Mouse (Mus musculus): ENCODE measurements around the gene C1qtnf9. TPM values are rescaled to one million over a fixed set of nuclear protein-coding genes. Genes with fewer than 3 reads are reported as not detected.

C1qtnf9 gene
- total RNA-seq, 4 experiments from 2014 or later: 0.20 to 0.34 (median 0.23) TPM; not detected in 1

DNA sequence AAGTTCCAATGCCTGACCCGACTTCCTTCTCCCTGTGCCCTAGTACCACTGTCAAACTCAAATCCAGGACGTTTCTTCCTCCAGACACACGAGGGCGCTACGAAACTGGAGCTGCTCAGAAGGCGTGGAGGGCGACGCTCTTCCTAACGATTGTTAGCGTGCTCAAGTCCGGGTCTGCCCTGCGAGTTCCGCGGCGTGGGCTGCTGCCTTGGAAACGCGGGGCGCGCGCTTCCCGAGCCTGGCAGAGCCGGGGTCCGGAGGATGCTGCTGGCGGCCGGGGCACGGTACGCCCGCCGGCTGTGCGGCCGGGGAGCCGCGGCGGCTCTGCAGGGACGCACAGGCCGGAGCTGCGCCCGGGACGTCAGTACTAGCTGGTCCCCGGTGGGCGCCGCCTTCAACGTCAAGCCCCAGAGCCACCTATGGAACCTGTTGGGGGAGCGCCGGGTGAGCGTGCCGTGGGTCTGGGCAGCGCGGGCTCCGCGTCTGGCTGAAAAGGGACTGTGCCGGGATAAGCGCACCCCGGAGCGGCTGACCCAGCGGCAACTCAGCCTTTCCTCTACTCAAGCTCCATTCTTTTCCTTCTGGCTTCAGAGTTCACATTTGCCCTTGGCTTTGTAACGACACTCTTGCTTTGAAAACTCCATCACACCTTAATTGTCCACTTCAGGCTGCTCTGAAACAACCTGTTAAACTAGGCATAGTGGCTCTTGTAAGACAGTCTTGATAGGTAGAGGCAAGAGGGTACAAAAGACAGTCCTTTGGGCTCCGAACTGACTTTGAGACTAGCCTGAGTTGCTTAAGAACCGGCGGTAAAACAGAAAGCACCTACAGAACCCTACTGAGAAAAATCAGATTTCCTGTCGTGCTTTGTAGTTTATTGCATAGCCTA lies 16.7 kb downstream of the C1qtnf9 start, which contains the start of gene Mipep:
Mipep (plus strand) TSS at position 147 of the 889 bp plus-strand sequence.
- peak; percentile 67 to 81 for DNase-seq (ENCODE audit: low spot score in 2 of 2)

DNA sequence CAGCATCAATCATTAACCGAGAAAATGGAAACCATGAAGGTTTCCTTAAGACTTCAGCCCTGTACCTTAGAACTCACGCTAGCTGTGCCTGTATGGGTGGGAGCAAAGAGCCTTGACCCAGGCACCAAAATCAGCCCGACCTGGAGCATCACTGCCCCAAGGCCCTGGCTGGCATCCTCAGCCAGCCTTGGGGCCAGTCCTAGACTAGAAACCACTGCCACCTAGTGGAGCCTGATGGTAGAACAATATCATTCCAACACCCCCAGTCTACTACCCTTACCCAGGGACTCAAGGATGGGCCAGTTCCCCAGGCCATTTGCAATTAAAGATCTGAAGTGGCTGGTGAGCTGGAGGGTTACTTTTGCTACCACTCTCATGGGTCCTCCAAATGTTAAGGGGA lies 22.2 kb downstream of the C1qtnf9 start:
- peak in 1 of 2 experiments; percentile 21 for DNase-seq (ENCODE audit: low spot score in 2 of 2)

DNA sequence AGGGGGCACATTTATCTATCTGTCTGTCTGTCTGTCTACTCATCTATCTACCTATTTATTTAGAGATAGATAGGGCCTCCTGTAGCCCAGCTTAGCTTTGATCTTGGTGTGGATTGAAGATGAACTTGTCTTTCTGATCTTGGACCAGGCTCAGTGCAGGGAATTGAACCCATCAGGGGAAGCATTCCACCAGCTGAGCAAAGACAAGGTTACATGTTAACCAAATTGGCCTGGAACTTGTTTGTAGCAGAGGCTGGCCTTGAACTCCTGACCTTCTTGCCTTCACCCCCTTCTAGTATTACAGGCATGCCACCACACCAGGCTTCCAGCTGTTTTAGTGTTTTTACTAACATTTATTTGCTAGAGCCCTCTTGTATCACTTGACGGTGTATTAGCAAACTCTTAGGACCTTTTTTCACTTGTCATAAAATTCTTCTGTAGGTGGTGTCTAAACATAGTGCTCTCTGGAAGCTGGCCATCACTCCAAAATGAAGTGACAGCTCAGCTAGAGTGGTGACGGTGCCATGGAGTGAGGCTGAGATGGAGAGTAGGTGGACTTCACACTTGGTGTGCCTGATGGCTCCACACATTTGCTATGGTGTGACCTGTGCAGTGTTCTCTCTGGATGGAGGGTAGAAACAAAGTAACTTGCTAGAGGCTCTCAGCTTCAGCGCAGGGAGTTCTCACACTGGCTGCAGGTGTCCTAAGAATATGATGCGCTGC lies 28.8 kb downstream of the C1qtnf9 start:
- no peak for DNase-seq (ENCODE audit: low spot score in 2 of 2)

DNA sequence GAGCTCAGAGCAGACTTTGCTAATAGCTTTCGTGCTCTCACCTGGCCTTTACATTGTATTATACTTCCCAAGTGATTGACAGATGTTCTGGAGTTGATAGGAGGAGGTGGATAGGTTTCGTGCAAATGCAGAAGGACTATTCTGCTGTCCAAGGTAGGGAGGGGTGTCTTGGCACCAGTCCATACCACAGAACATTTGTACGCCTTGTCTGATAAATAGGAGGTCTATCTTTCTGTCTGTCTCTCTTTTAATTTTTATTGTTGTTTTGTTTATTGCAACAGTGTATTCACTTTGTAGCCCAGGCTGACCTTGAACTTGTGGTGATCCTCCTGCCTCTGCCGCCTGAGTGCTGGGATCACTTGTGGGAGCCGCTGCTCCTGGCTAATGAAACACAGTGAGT lies 29.7 kb downstream of the C1qtnf9 start:
- DNase-seq (ENCODE audit: low spot score in 2 of 2): no peak

DNA sequence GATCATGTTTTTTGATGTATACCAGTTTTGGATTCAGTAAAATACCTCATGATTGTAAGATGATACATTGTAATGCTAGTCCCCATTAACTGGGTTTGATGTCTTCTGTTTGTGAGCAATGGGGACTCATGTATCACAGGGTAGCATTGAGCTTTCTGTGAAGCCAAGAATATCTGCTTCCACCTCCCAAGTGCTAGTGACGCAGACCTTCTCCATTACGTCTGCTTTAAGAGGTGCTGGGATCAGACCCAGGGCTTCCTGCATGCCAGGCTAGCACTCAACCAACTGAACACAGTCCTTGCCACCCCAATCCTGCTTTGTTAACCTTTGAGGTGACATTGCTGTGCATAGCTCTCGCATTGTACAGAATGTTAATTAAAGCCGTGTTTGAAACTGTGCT lies 30.8 kb downstream of the C1qtnf9 start:
- no peak for DNase-seq (ENCODE audit: low spot score in 2 of 2)

DNA sequence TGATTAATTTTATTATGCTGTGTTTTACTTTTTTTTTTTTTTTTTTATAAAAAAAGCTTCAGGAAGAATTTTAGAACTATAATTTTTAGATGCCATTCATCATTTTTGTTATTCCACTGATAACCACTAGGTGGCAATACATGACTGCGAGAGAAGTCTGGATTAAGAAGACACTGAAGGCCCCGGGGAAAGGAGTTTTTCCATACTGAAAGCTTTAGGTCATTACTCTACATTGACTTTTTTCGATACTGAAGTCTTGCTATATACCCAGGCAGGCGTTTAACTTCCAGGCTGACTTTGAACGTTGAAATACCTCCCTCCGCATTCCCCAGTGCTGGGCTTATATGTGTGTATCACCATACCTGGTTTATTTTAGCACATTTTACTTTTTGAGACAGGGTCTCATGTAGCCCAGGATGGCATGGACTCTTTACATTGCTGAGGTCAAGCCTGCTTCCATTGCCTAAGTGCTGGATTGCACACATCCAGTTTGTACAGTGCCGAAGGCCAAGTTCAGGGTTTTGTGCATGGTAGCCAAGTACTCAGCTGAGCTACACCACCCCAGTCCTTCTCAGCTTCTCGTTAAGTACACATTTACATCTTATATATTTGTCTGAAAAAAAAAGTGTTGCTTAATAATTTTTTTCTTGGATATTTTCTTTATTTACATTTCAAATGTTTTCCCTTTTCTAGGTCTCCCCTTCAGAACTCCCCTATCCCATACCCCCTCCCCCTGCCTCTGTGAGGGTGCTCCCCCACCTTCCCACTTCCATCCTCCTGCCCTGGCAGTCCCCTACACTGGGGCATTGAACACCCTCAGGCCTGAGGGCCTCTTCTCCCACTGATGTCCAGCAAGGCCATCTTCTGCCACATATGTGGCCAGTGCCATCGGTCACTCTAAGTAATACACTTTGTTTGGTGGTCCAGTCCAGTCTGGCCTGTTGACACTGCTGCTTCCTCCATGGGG lies 32.1 kb downstream of the C1qtnf9 start:
- no peak for DNase-seq (ENCODE audit: low spot score in 2 of 2)

DNA sequence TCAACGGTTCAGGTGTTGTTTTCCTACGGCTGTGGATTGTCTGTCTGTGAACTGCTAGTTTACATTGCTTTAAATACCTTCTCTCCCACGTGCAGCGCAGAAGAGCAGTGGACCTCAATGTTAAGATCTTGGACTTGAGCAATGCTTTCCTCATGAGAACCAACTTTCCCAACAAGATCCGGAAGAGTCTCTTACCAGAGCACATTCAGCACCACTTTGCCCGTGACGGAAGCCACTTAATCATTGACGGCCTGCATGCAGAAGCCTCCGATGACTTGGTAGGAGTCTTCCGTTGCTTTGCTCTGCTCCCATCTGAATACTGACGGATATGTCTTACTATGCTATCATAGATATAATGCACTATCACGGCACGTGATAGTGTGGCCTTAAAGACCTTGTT lies 34.1 kb downstream of the C1qtnf9 start:
- no peak for DNase-seq (ENCODE audit: low spot score in 2 of 2)

DNA sequence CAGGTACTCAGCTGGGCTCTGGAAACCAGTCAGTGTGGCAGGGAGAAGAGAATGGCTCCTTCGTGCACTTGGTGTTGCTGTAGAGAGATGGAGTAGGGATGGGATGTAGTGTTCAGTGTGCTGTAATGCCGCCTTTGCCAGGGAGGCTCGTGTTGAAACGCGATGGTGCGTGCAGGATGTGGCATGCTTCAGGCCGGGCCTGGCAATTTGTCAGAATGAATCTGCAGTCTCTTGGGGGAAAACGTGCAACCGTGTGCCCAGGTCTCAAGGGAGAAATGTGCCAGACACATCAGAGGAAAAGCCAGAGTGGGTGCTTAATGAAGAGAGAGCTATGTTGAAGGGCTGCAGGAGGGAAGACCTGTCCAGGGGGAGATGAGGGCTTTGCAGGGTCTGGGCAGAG lies 37.0 kb downstream of the C1qtnf9 start:
- DNase-seq (ENCODE audit: low spot score in 2 of 2): no peak

DNA sequence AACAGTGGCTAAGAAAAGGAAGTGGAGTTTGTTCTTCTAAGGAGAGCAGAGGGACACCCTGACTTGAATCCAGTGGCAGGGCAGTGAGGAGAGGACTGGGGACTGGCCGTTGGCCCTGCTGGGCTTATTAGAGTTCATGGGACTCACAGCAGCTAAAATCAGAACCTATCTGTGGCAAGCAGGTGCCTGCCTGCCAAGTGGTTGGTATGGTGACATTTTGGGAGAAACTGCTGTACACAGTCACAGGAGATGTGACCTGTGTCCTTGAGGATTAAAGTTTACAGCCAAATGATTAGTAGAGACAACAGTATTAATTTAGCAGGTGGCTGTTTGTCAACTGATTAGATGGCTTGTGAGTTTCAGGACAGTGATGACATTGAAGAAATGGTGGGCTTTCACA lies 37.9 kb downstream of the C1qtnf9 start:
- no peak for DNase-seq (ENCODE audit: low spot score in 2 of 2)

DNA sequence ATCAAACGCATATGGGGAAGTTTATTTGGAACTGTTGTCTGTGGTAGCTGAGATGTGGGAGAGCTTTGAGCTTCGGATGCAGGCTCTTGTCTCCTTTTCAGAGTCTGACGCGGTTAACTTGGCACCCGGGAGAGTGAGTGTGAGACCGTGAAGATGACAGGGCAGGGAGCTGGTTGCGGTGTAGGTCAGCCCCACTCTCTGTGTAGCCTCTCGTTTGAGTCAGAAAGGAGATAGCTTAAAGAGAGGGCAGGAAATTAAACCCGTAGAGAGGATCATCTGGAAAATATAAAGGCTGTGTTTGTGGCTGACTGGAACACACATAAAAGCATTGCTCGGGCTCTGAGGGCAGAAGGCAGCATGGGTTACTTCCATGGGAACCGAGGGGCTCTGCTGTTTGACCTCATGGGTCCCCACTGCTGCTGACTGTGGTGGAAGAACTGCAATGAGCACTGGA lies 39.0 kb downstream of the C1qtnf9 start:
- DNase-seq (ENCODE audit: low spot score in 2 of 2): no peak

DNA sequence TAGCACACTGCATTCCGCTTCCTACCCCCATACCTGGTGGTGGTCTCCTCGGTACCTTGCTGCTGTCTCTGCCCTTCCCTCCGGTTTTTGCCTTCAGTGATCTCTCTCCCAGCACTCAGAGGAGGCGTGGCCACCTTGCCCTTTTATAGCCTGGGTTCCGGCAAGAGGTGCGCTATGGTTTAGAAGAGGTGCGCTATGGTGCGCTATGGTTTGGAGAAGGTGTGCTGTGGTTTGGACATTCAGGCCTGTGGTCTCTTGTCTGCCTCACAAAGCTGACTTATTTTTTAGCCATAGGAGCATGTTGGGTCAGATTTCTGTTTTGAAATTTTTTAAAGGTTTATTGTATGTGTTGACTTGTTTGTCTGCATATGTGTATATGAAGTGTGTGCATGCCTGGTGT lies 41.9 kb downstream of the C1qtnf9 start:
- no peak for DNase-seq (ENCODE audit: low spot score in 2 of 2)

DNA sequence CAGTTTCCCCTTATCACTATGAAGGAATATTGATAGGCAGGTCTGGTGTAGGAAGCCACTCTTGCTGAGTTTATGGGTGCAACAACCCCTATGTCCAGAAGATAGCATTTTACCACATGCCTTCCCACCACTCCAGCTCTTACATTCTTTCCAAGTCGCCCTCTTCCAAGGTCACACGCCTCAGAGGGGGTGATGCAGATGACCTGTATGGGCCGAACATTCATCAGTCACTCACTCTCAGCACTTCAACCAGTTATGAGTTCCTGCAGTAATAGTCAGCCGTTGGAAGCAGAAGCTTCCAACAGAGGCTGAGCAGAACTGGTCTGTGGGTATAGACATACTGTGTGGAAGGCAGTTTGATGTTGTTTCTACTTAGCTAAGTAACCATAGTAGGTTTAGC lies 43.6 kb downstream of the C1qtnf9 start:
- DNase-seq (ENCODE audit: low spot score in 2 of 2): no peak

DNA sequence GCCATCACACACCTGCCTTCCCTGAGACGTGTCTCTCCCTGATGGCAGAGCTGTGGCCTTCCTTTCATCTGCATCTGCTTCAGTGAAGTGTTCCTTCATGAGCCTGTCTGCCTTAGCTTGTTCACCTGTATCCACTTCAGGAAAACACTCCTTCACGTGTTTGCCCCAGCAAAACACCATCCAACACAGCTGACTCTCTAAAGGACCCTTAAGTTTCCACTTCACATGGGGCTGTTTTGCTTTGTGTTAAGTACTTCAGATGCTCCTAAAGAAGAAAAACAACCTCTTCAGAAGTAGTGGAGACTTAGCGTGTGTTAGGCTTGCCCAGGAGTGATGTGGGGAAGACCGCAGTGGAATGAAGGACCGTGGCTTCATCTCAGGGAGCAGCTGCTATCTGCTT lies 47.2 kb downstream of the C1qtnf9 start:
- DNase-seq (ENCODE audit: low spot score in 2 of 2): no peak

DNA sequence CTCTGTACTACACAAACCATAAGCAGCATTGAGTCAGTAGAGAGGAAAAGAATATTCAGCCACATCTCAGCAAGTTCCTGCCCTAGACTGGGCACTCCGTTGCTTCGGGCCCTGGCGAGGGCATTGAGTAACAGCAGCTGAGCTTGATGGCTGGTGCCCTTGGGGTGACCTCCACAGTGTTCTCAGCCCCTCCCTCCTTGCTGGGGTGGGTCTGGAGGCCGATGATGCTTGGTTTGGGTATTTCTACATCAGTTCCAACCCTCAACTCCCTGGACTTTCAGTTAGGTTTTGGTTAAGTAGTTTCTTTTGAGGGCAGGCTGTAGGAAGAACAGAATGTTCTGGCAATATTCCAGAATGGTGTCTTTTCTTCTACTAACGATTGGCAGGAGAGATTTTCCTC lies 50.1 kb downstream of the C1qtnf9 start:
- DNase-seq (ENCODE audit: low spot score in 2 of 2): no peak

DNA sequence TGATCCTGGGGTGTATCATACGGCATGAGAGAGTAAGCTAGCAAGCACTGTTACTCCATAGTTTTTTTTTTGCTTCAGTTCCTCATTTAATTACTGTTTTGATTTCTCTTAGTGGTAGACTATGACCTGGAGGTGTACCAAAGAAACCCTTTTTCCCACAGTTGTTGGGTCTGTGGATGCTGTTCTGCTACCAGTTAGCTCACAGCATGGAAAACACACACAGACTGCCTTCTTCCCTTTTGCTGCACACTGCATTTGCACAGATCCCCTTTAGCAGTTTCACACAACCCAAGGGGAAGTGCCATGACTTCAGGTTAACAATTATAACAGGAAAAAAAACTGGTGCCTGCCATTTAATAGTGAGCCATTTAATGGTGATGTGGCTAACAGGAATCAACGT lies 62.2 kb downstream of the C1qtnf9 start:
- DNase-seq (ENCODE audit: low spot score in 2 of 2): no peak

Other genes with a start within 250 kb of the C1qtnf9 start
- 10 to 100 TPM; 22.4 to 27.3 (median 23.9) TPM for gene Spata13, start 134.1 kb upstream of the C1qtnf9 start, total RNA-seq (2022)
- gene Mipep, start 16.4 kb downstream of the C1qtnf9 start, total RNA-seq (2022): 10 to 100 TPM; 30.2 to 32.4 (median 30.9) TPM